Mouse (Mus musculus) kidney, adult 2 months (tissue): Measurements from ENCODE around the gene Irs3. TPM values are rescaled to one million over a fixed set of nuclear protein-coding genes. Genes with fewer than 3 reads are reported as not detected.

ENCODE experiments used
- DNase-seq: peaks from one replicate; pipeline ENCODE4 v3.0.0; 2021
- H3K27ac ChIP-seq: fragments of 200-500 bp; 2 replicates; pipeline ENCODE4 v1.5.1; 2012; ENCODE audit warnings: low read depth, low read length, control low read depth, inconsistent platforms; ENCODE audit not compliant: insufficient read depth
- H3K27me3 ChIP-seq: fragments of 200-500 bp; replicated peaks from 2 replicates; pipeline ENCODE4 v1.6.1; 2012; ENCODE audit warnings: mild to moderate bottlenecking, moderate library complexity, low read length, inconsistent platforms; ENCODE audit not compliant: control insufficient read depth, insufficient read depth
- H3K36me3 ChIP-seq: fragments of 200-500 bp; 2 replicates; pipeline ENCODE4 v1.6.1; 2012; ENCODE audit warnings: mild to moderate bottlenecking, moderate library complexity, low read length, inconsistent platforms; ENCODE audit not compliant: control insufficient read depth, insufficient read depth
- H3K4me1 ChIP-seq: fragments of 200-500 bp; 2 replicates; pipeline ENCODE4 v1.6.1; 2011; ENCODE audit warnings: low read length; ENCODE audit not compliant: control insufficient read depth, insufficient read depth
- H3K4me3 ChIP-seq: fragments of 200-500 bp; 2 replicates; pipeline ENCODE4 v1.5.1; 2011; ENCODE audit warnings: mild to moderate bottlenecking, low read depth, low read length, control low read depth; ENCODE audit not compliant: insufficient read depth
- CTCF ChIP-seq: fragments of 200-500 bp; conservative IDR thresholded peaks from 2 replicates; pipeline ENCODE4 v1.5.1; 2011; ENCODE audit warnings: low read depth, mild to moderate bottlenecking, control low read depth, low read length, moderate library complexity, mixed read lengths; ENCODE audit not compliant: insufficient read depth, insufficient read length
- POLR2A ChIP-seq: fragments of 200-500 bp; IDR thresholded peaks from one replicate; pipeline ENCODE4 v1.6.1; 2011; ENCODE audit warnings: low read depth, low read length, control low read depth
- WGBS: fragments of 180-500 bp; shearing (Covaris S2); methylation state at CpG from one replicate; pipeline ENCODE4 v1.1.7; 2018; 5-methylcytosine and 5-hydroxymethylcytosine counted together
- polyA plus RNA-seq: library from polyadenylated mRNA; depleted of rRNA; stranded (reverse); fragments of >200 nt; gene quantifications from 2 replicates; pipeline ENCODE4 v1.2.3, GENCODE M21; 2012

Irs3 gene
- polyA plus RNA-seq, 1 experiment: 4.2 TPM

GRCm38 (mm10) chr5:137610056-137610455 is 35.5 kb downstream of the Irs3 start:
- DNase-seq: no peak
- Histone ChIP-seq H3K4me3 (peak overlapping the region; percentile 49), H3K27ac (peak overlapping the region; percentile 59), H3K36me3 (no peaks in the 10 kb centered on the region), H3K4me1 (peaks cover 14% of the 10 kb centered on the region), H3K27me3 (no peaks in the 10 kb centered on the region)
- no peak for TF ChIP-seq POLR2A
- TF ChIP-seq CTCF: no peak
- WGBS: 76% methylated on average over 4 of the region's 4 CpGs

- Histone ChIP-seq H3K4me1 (peaks cover 14% of the 10 kb centered on the region), H3K27ac (no peak overlapping the region), H3K4me3 (no peak overlapping the region), H3K27me3 (no peaks in the 10 kb centered on the region), H3K36me3 (no peaks in the 10 kb centered on the region)
- no peak for DNase-seq
- TF ChIP-seq POLR2A (no peak), CTCF (no peak)
- WGBS: 72% methylated on average over 3 of the region's 3 CpGs
Measured at GRCm38 (mm10) chr5:137609292-137609691, 36.2 kb downstream of the Irs3 start.

DNA sequence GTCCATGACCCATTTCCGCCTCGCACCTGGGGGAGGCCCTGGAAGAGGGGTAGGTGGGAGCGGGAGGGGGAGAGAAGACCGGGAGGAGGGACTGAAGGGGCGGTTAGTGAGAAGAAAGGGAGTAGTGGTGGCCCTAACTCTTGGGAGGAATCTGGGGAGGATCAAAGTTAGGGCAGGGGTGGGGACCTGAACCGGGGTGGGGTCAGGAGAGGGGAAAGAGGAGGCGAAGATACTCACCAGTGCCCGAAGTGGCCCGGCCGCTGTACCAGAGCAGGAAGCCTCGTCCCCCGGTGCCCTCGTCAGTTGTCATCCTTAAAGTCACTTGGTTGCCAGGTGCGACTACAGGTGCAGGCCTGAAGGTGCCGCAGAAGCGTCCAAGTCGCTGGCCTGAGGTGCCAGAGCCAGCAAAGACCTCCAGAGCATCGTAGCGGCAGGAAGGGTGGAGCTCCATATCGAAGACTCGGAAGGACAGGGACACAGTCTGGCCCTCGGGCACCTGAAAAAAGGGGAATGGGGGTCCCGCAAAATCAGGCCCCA is 36.8 kb downstream of the Irs3 start:
- TF ChIP-seq POLR2A: no peak
- no peak; the same call in 1 of the 2 replicates for TF ChIP-seq CTCF
- H3K27ac ChIP-seq: no peak overlapping the region
- no peak for DNase-seq
- H3K4me1 ChIP-seq: peaks cover 12% of the 10 kb centered on the region
- H3K4me3 ChIP-seq: no peak overlapping the region
- 30% methylated on average over 23 of the region's 23 CpGs for WGBS
- no peaks in the 10 kb centered on the region for H3K36me3 ChIP-seq
- no peaks in the 10 kb centered on the region for H3K27me3 ChIP-seq

- no peak for TF ChIP-seq POLR2A
- TF ChIP-seq CTCF: no peak
- Histone ChIP-seq H3K27me3 (no peaks in the 10 kb centered on the region), H3K27ac (no peak overlapping the region), H3K4me3 (no peak overlapping the region), H3K36me3 (no peaks in the 10 kb centered on the region), H3K4me1 (peaks cover 8% of the 10 kb centered on the region)
- DNase-seq: no peak
- WGBS: 49% methylated on average over 26 of the region's 26 CpGs
Measured at GRCm38 (mm10) chr5:137607860-137608653, 37.5 kb downstream of the Irs3 start.

DNA sequence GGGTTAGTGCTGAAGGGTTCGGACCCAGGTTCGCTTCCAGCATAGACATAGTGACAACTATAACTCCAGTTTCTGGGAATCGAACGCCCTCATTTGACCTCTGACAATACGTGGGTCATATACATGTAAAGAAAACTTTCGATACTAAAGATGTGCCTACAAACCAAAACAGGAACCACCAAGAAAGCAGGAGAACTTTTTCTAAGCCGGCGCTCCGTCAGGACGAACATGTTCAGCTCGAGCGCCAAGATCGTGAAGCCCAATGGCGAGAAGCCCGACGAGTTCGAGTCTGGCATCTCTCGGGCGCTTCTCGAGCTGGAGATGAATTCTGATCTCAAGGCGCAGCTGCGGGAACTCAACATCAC is 44.2 kb downstream of the Irs3 start:
- no peak for TF ChIP-seq CTCF
- no peak for TF ChIP-seq POLR2A
- Histone ChIP-seq H3K36me3 (no peaks in the 10 kb centered on the region), H3K4me1 (peaks cover 11% of the 10 kb centered on the region; the same call in 1 of the 2 replicates), H3K4me3 (peak overlapping the region; percentile 62), H3K27me3 (no peaks in the 10 kb centered on the region), H3K27ac (peak overlapping the region; percentile 79)
- no peak for DNase-seq
- WGBS: under 1% methylated on average over 22 of the region's 22 CpGs

GRCm38 (mm10) chr5:137600619-137601364 is 44.7 kb downstream of the Irs3 start, which contains the start of gene Mospd3:
Gene Mospd3, minus strand, starts transcription at chr5:137601058.
- peak within 1 kb of the TSS; percentile 78 for H3K4me3 ChIP-seq
- TF ChIP-seq POLR2A: no peak
- TF ChIP-seq CTCF: no peak
- peaks cover 11% of the 10 kb centered on the region; the same call in 1 of the 2 replicates for H3K4me1 ChIP-seq
- no peaks in the 10 kb centered on the region for H3K36me3 ChIP-seq
- peak; percentile 99 for DNase-seq
- H3K27me3 ChIP-seq: no peaks in the 10 kb centered on the region
- H3K27ac ChIP-seq: peak within 1 kb of the TSS; percentile 99
- WGBS: under 1% methylated on average over 41 of the region's 41 CpGs

- H3K27me3 ChIP-seq: no peaks in the 10 kb centered on the region
- 1% methylated on average over 18 of the region's 19 CpGs for WGBS
- peak overlapping the region; percentile 51; the same call in 1 of the 2 replicates for H3K27ac ChIP-seq
- no peaks in the 10 kb centered on the region for H3K36me3 ChIP-seq
- peak overlapping the region; percentile 72 for H3K4me3 ChIP-seq
- no peak for DNase-seq
- peaks cover 11% of the 10 kb centered on the region; the same call in 1 of the 2 replicates for H3K4me1 ChIP-seq
- no peak for TF ChIP-seq CTCF
- no peak for TF ChIP-seq POLR2A
Measured at GRCm38 (mm10) chr5:137600281-137600618, 45.3 kb downstream of the Irs3 start.
